8 mouse cellular contexts compared by ENCODE assay signal in the genomic region with DNA sequence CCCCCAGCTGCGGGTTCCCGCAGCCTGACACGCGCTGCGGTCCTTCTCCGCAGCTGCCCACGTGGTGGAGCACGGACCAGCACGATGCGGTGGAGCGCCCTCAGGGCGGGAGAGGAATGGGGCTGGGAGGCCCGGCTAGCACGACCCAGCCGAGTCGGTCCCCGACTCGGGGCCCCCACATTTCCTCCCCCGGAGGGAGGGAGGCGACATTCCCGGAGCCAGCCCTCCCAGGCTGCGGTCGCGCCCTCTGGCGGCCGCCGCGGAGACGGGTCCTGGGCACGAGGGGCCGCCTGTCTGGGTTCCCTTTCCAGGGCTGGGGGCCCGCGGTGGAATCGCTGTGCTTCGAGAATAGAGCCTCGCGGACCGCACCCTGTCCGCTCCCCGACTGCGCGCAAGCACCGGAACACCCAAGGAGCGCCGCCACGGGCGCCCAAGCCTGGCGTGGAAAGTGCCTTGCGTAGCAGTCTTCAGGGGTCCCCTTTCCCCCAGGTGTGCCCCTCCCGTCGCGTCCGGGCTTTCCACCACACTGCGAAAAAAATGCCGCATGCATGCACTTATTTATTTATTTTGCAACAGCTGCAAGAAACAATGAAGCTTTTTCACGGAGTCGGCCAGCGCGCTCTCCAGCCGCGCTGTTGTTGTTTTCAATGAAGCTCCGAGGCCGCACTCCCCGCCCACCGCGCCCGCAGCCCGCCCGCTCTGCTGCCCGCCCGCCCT. TPM values are rescaled to one million over a fixed set of nuclear protein-coding genes. Genes with fewer than 3 reads are reported as not detected.
DNase-seq lines count a peak whose midpoint lies in the region; ATAC-seq lines count a peak whose summit lies in the region.

No protein-coding gene starts in this region.

- no peaks in the 10 kb centered on the region for H3K36me3 ChIP-seq in megakaryocyte, embryonic 14.5 days (replicated peaks; ENCODE audit: low read length)

- peaks cover 43% of the 10 kb centered on the region for H3K4me1 ChIP-seq in megakaryocyte, embryonic 14.5 days

- intact Hi-C loops in gastrocnemius, postnatal 14 days (cut with DNase I; ENCODE audit: low total_unique reads): no loop called here
- intact Hi-C loops in left cerebral cortex, postnatal 10 days (cut with DNase I): loop anchor here (1.0 to 10.0 kb wide), 5 partner anchors 148 to 351 kb away; no protein-coding TSS in a partner anchor

- peak; percentile 92 for DNase-seq in adrenal gland, adult 2 months
- peak; percentile 90 for DNase-seq in embryo, embryonic 10.5 days (ENCODE audit: low spot score)
- DNase-seq in gastrocnemius, postnatal 14 days: peak; percentile 87
- DNase-seq in left cerebral cortex, postnatal 10 days (ENCODE audit: extremely low spot score in 1 of 2, low spot score in 2 of 2): peak; percentile 67 to 94
- DNase-seq in right cerebral cortex, postnatal 10 days (ENCODE audit: low spot score in 2 of 2): peak; percentile 87 to 88
- peak; percentile 47 for DNase-seq in urinary bladder, postnatal 10 days (ENCODE audit: low spot score)

- no peaks in the 10 kb centered on the region for H3K9me3 ChIP-seq in megakaryocyte, embryonic 14.5 days

- peak overlapping the region; percentile 97 for H3K4me3 ChIP-seq in megakaryocyte, embryonic 14.5 days (replicated peaks)

- H3K27me3 ChIP-seq in megakaryocyte, embryonic 14.5 days (replicated peaks): peaks cover 4% of the 10 kb centered on the region

- peak; percentile 37 for ATAC-seq in inflammation-experienced regulatory T-cells, adult 6 months

RNA-seq across cellular contexts. Expression of a gene that starts 1.7 kb away (rescaled TPM):
- 10 to 100 TPM; 41.2 to 95.1 TPM for total RNA-seq in adrenal gland, adult 2 months (2021)
- polyA plus RNA-seq in adrenal gland, adult 2 months (2012; rRNA removed): 14.8 and 21.3 TPM in 2 replicates
- total RNA-seq in gastrocnemius, postnatal 14 days (2021): 10 to 100 TPM; 13.1 to 14.0 TPM
- 10 to 100 TPM in 2 of 3 experiments, 1 to 10 TPM in 1; 2.5 to 33.9 (median 25.9) TPM for polyA plus RNA-seq in inflammation-experienced regulatory T-cells, adult 6 months (2017; shearing (Covaris generic))
- total RNA-seq in left cerebral cortex, postnatal 10 days (2021): 10 to 100 TPM; 41.4 to 44.2 TPM
- 8.7 and 14.2 TPM in 2 replicates for polyA plus RNA-seq in megakaryocyte, embryonic 14.5 days (2012; ENCODE audit: insufficient read depth, low replicate concordance)

Comparison
In these comparisons a context has a peak if more than half of its experiments do, and no peak if none do; other contexts are left out.
1. Peak in every context shown above with its lines: DNase-seq, ATAC-seq and H3K4me3 ChIP-seq.